Mouse (Mus musculus): ENCODE measurements around the gene Tmcc2. TPM values are rescaled to one million over a fixed set of nuclear protein-coding genes. Genes with fewer than 3 reads are reported as not detected.
A peak's percentile ranks its signal among the peaks of the same experiment; 100 is the strongest.

The Tmcc2 gene
- polyA plus RNA-seq, 2 experiments: 9.1 to 18.0 TPM

- Histone ChIP-seq H3K4me1 (ENCODE audit: control insufficient read depth, insufficient read depth, low read length) (peaks cover 12% of the 10 kb centered on the region), H3K36me3 (ENCODE audit: control insufficient read depth, insufficient read depth, low read length) (no peaks in the 10 kb centered on the region), H3K9ac (ENCODE audit: low read depth, low read length, severe bottlenecking) (0 out of 2 replicates have a peak overlapping the region, but pooled peaks have one; percentile 16), H3K9me3 (ENCODE audit: control insufficient read depth, low read length) (no peaks in the 10 kb centered on the region), H3K27me3 (ENCODE audit: control insufficient read depth, insufficient read depth, low read length) (no peaks in the 10 kb centered on the region), H3K4me2 (replicated peaks; ENCODE audit: low read depth, low read length, severe bottlenecking) (no peak overlapping the region), H3K27ac (replicated peaks; ENCODE audit: low read depth, low read length) (no peak overlapping the region), H3K4me3 (replicated peaks; ENCODE audit: low read length) (no peak overlapping the region)
- DNase-seq (ENCODE audit: low spot score) (no peak), ATAC-seq (ENCODE audit: low FRiP score, low read depth) (no peak)
- 0% methylated on average over 2 of the region's 2 CpGs for WGBS
- TF ChIP-seq POLR2A (IDR thresholded peaks at IDR 0.05; ENCODE audit: borderline replicate concordance, extremely low read depth, insufficient read depth, insufficient read length): no peak
These were observed 57.9 kb downstream of the Tmcc2 start for GRCm38 (mm10) chr1:132333201-132333600.

DNA sequence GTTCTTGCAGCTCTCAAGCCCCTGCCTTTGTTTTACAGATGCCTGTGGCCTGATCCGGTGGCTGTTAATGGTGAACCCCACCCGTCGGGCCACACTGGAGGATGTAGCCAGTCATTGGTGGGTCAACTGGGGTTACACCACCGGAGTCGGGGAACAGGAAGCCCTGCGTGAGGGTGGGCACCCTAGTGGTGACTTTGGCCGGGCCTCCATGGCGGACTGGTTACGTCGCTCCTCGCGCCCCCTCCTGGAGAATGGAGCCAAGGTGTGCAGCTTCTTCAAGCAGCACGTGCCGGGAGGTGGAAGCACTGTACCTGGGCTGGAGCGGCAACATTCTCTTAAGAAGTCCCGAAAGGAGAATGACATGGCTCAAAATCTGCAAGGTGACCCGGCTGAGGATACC is 59.8 kb downstream of the Tmcc2 start:
- H3K4me1 ChIP-seq (ENCODE audit: control insufficient read depth, insufficient read depth, low read length): peaks cover 17% of the 10 kb centered on the region
- no peak overlapping the region for H3K4me2 ChIP-seq (replicated peaks; ENCODE audit: low read depth, low read length, severe bottlenecking)

GRCm38 (mm10) chr1:132330397-132330796 is 60.7 kb downstream of the Tmcc2 start:
- no peaks in the 10 kb centered on the region for H3K27me3 ChIP-seq (ENCODE audit: control insufficient read depth, insufficient read depth, low read length)
- no peak overlapping the region for H3K9ac ChIP-seq (ENCODE audit: low read depth, low read length, severe bottlenecking)
- no peak overlapping the region for H3K4me3 ChIP-seq (replicated peaks; ENCODE audit: low read length)
- 85% methylated on average over 15 of the region's 15 CpGs for WGBS
- peaks cover 17% of the 10 kb centered on the region for H3K4me1 ChIP-seq (ENCODE audit: control insufficient read depth, insufficient read depth, low read length)
- no peak overlapping the region for H3K4me2 ChIP-seq (replicated peaks; ENCODE audit: low read depth, low read length, severe bottlenecking)
- no peak overlapping the region for H3K27ac ChIP-seq (replicated peaks; ENCODE audit: low read depth, low read length)
- H3K36me3 ChIP-seq (ENCODE audit: control insufficient read depth, insufficient read depth, low read length): no peaks in the 10 kb centered on the region
- DNase-seq (ENCODE audit: low spot score) (no peak), ATAC-seq (ENCODE audit: low FRiP score, low read depth) (no peak)
- TF ChIP-seq POLR2A (IDR thresholded peaks at IDR 0.05; ENCODE audit: borderline replicate concordance, extremely low read depth, insufficient read depth, insufficient read length): no peak
- no peaks in the 10 kb centered on the region for H3K9me3 ChIP-seq (ENCODE audit: control insufficient read depth, low read length)

More for the DNA sequence above, 59.8 kb downstream of the Tmcc2 start:
- no peak for ATAC-seq (ENCODE audit: low FRiP score, low read depth)
- 81% methylated on average over 17 of the region's 17 CpGs for WGBS
- Histone ChIP-seq H3K9me3 (ENCODE audit: control insufficient read depth, low read length) (no peaks in the 10 kb centered on the region), H3K4me3 (replicated peaks; ENCODE audit: low read length) (no peak overlapping the region), H3K9ac (ENCODE audit: low read depth, low read length, severe bottlenecking) (no peak overlapping the region), H3K27ac (replicated peaks; ENCODE audit: low read depth, low read length) (no peak overlapping the region), H3K27me3 (ENCODE audit: control insufficient read depth, insufficient read depth, low read length) (no peaks in the 10 kb centered on the region), H3K36me3 (ENCODE audit: control insufficient read depth, insufficient read depth, low read length) (no peaks in the 10 kb centered on the region)
- no peak for DNase-seq (ENCODE audit: low spot score)
- TF ChIP-seq POLR2A (IDR thresholded peaks at IDR 0.05; ENCODE audit: borderline replicate concordance, extremely low read depth, insufficient read depth, insufficient read length): no peak

DNA sequence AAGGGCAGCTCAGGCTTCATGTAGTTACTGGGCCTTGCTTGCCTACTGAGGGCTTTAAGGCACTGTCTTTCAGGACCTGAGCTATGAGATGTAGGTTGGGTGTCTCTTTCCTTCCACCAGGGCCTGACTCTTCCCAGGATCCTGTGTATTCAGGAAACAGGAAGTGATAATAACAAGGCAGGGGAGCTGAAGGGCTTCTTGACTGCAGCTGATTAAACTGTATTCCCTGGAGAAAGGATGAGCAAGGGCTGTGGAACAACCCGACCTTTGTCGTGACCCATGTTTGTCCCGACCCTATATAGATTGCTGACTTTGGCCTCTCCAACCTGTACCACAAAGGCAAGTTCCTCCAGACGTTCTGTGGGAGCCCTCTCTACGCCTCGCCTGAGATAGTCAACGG is 61.4 kb downstream of the Tmcc2 start:
- Histone ChIP-seq H3K36me3 (ENCODE audit: control insufficient read depth, insufficient read depth, low read length) (no peaks in the 10 kb centered on the region), H3K27me3 (ENCODE audit: control insufficient read depth, insufficient read depth, low read length) (no peaks in the 10 kb centered on the region), H3K4me1 (ENCODE audit: control insufficient read depth, insufficient read depth, low read length) (peaks cover 17% of the 10 kb centered on the region), H3K4me2 (replicated peaks; ENCODE audit: low read depth, low read length, severe bottlenecking) (no peak overlapping the region), H3K27ac (replicated peaks; ENCODE audit: low read depth, low read length) (no peak overlapping the region), H3K4me3 (replicated peaks; ENCODE audit: low read length) (no peak overlapping the region), H3K9me3 (ENCODE audit: control insufficient read depth, low read length) (no peaks in the 10 kb centered on the region), H3K9ac (ENCODE audit: low read depth, low read length, severe bottlenecking) (no peak overlapping the region)
- 85% methylated on average over 7 of the region's 7 CpGs for WGBS
- TF ChIP-seq POLR2A (IDR thresholded peaks at IDR 0.05; ENCODE audit: borderline replicate concordance, extremely low read depth, insufficient read depth, insufficient read length): no peak
- ATAC-seq (ENCODE audit: low FRiP score, low read depth) (no peak), DNase-seq (ENCODE audit: low spot score) (no peak)

GRCm38 (mm10) chr1:132328565-132328964 is 62.5 kb downstream of the Tmcc2 start:
- 48% methylated on average over 3 of the region's 3 CpGs for WGBS
- Histone ChIP-seq H3K27me3 (ENCODE audit: control insufficient read depth, insufficient read depth, low read length) (no peaks in the 10 kb centered on the region), H3K9ac (ENCODE audit: low read depth, low read length, severe bottlenecking) (no peak overlapping the region), H3K9me3 (ENCODE audit: control insufficient read depth, low read length) (no peaks in the 10 kb centered on the region), H3K4me3 (replicated peaks; ENCODE audit: low read length) (no peak overlapping the region), H3K4me2 (replicated peaks; ENCODE audit: low read depth, low read length, severe bottlenecking) (no peak overlapping the region), H3K36me3 (ENCODE audit: control insufficient read depth, insufficient read depth, low read length) (no peaks in the 10 kb centered on the region), H3K27ac (replicated peaks; ENCODE audit: low read depth, low read length) (no peak overlapping the region), H3K4me1 (ENCODE audit: control insufficient read depth, insufficient read depth, low read length) (peaks cover 10% of the 10 kb centered on the region)
- DNase-seq (ENCODE audit: low spot score) (no peak), ATAC-seq (ENCODE audit: low FRiP score, low read depth) (no peak)
- no peak for TF ChIP-seq POLR2A (IDR thresholded peaks at IDR 0.05; ENCODE audit: borderline replicate concordance, extremely low read depth, insufficient read depth, insufficient read length)

DNA sequence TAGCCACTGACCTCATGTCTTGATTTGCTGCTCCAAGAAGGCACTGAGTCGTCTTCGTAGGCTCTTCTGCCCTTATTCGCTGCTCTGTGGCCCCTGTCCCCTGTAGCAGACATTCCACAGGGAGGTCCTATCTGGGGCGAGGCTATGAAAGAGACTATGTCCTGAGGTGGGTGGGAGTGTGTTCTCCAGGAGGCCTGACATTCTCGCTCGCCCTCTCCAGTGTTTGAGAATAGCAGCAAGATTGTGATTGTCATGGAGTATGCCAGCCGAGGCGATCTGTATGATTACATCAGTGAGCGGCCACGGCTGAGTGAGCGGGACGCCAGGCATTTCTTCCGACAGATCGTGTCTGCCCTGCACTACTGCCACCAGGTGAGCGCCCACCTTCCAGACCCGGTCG is 63.6 kb downstream of the Tmcc2 start:
- H3K27ac ChIP-seq (replicated peaks; ENCODE audit: low read depth, low read length): no peak overlapping the region
- no peak overlapping the region for H3K4me3 ChIP-seq (replicated peaks; ENCODE audit: low read length)
- WGBS: 84% methylated on average over 17 of the region's 17 CpGs
- DNase-seq (ENCODE audit: low spot score) (no peak), ATAC-seq (ENCODE audit: low FRiP score, low read depth) (no peak)
- H3K4me1 ChIP-seq (ENCODE audit: control insufficient read depth, insufficient read depth, low read length): peaks cover 5% of the 10 kb centered on the region
- H3K27me3 ChIP-seq (ENCODE audit: control insufficient read depth, insufficient read depth, low read length): no peaks in the 10 kb centered on the region
- no peaks in the 10 kb centered on the region for H3K9me3 ChIP-seq (ENCODE audit: control insufficient read depth, low read length)
- no peaks in the 10 kb centered on the region for H3K36me3 ChIP-seq (ENCODE audit: control insufficient read depth, insufficient read depth, low read length)
- H3K9ac ChIP-seq (ENCODE audit: low read depth, low read length, severe bottlenecking): no peak overlapping the region
- no peak for TF ChIP-seq POLR2A (IDR thresholded peaks at IDR 0.05; ENCODE audit: borderline replicate concordance, extremely low read depth, insufficient read depth, insufficient read length)
- H3K4me2 ChIP-seq (replicated peaks; ENCODE audit: low read depth, low read length, severe bottlenecking): no peak overlapping the region

Measured in limb, embryonic 14.5 days (tissue).